Mouse (Mus musculus) embryonic fibroblast, embryonic 13.5 days (primary cell): Measurements from ENCODE around the gene Lrp6. TPM values are rescaled to one million over a fixed set of nuclear protein-coding genes. Genes with fewer than 3 reads are reported as not detected.

Experiments
- H3K27ac ChIP-seq: 2 replicates; pipeline ENCODE4 v1.5.1; 2012; ENCODE audit warnings: low read length, control low read depth, inconsistent platforms; ENCODE audit not compliant: insufficient read depth
- H3K4me1 ChIP-seq: 2 replicates; pipeline ENCODE4 v1.6.1; 2011; ENCODE audit warnings: low read length; ENCODE audit not compliant: control insufficient read depth, insufficient read depth
- H3K4me3 ChIP-seq: 2 replicates; pipeline ENCODE4 v1.5.1; 2011; ENCODE audit warnings: mild to moderate bottlenecking, control low read depth, low read length; ENCODE audit not compliant: insufficient read depth
- CTCF ChIP-seq: IDR thresholded peaks from 2 replicates; pipeline ENCODE4 v1.5.1; 2011; ENCODE audit warnings: mild to moderate bottlenecking, control low read depth, low read length, moderate library complexity, borderline replicate concordance; ENCODE audit not compliant: insufficient read depth
- POLR2A ChIP-seq: IDR thresholded peaks from 2 replicates; pipeline ENCODE4 v1.6.1; 2011; ENCODE audit warnings: low read depth, mild to moderate bottlenecking, control low read depth, low read length, moderate library complexity
- polyA plus RNA-seq: library from polyadenylated mRNA; stranded (reverse); fragments of >200 nt; gene quantifications from 2 replicates; pipeline ENCODE4 v1.2.4, GENCODE M21; 2011; ENCODE audit warnings: low read depth; ENCODE audit not compliant: missing spikeins, insufficient read length

Gene Lrp6
- polyA plus RNA-seq, 1 experiment = 88.3 TPM

DNA sequence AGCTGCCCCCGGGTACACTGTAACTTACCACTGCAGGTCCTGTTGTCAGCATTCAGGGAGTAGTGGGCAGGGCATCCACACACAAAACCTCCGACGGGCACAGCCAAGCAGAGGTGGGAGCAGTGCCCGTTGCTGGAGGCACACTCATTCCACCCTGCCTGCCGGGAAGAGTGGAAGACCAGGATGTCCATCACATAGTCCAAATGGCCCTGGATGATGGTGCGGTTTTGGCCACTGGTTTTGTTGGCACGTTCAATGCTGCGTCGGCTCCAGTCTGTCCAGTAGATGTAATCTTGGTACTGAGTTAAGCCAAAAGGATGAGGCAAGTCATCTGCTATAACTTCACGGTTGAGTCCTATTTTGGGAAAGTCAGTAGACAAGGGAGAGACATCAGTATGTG lies 87.3 kb downstream of the Lrp6 start:
- Histone ChIP-seq H3K4me1 (no peaks in the 10 kb centered on the region; the same call in 1 of the 2 replicates), H3K4me3 (no peak overlapping the region), H3K27ac (no peak overlapping the region)
- TF ChIP-seq CTCF (no peak), POLR2A (no peak)

DNA sequence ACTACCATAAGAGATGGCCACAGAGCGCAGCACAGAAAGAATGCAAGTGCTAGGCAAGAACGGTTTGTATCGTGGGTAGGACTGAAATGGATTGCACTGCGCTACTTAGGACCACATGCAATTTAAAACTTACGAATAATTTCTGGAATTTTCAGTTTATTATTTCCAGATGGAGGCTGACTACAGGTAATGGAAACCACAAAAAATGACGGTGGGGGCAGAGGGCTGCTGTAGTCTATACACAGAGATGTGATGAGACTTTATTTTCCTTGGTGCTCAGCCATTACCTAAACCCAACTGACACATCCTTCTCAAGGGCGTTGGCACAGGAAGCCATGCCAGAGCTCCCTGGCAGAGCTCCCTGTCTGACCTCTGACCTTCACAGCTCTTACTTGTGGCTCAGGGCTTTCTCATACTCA lies 93.6 kb downstream of the Lrp6 start:
- H3K27ac ChIP-seq = peak overlapping the region; percentile 80
- TF ChIP-seq CTCF (no peak), POLR2A (no peak; the same call in 1 of the 2 replicates)
- no peak overlapping the region for H3K4me3 ChIP-seq
- peaks cover 12% of the 10 kb centered on the region for H3K4me1 ChIP-seq

DNA sequence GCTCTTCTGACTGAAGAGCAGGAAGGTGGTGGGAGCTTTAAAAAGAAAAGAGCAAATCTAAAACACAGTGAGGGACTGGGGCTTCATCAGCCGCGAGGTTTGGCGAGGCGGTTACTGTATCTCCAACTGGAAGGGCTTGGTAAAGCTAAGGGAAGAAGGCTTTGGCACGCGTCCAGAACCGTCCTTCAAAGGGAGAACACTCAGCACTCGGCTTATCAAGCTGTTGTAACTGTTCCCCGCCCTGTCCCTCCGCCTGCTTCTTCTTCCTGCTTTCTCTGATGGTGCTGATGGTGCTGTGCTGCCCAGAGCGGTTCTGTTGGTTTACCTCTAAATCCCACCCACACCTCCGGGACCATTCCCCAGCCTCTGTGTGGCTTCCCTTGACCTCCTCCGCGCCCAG lies 95.9 kb downstream of the Lrp6 start:
- H3K4me1 ChIP-seq = peaks cover 12% of the 10 kb centered on the region
- H3K27ac ChIP-seq = no peak overlapping the region
- no peak for TF ChIP-seq POLR2A
- no peak for TF ChIP-seq CTCF
- no peak overlapping the region for H3K4me3 ChIP-seq

DNA sequence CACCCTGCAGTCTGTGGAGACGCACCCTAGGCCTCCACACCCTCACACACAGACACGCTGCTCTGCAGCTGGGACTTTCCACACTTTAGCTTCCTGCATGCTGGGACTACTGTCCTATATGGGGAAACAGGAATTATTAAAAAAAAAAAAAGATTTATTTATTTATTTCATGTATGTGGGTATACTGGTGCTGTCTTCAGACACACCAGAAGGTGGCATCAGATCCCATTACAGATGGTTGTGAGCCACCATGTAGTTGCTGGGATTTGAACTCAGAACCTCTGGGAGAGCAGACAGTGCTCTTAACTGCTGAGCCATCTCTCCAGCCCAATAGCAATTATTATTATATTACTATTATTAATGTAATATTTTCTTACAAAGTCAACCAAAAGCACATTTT lies 97.5 kb downstream of the Lrp6 start:
- TF ChIP-seq CTCF (no peak), POLR2A (no peak)
- Histone ChIP-seq H3K4me1 (peaks cover 12% of the 10 kb centered on the region), H3K4me3 (no peak overlapping the region), H3K27ac (no peak overlapping the region)

DNA sequence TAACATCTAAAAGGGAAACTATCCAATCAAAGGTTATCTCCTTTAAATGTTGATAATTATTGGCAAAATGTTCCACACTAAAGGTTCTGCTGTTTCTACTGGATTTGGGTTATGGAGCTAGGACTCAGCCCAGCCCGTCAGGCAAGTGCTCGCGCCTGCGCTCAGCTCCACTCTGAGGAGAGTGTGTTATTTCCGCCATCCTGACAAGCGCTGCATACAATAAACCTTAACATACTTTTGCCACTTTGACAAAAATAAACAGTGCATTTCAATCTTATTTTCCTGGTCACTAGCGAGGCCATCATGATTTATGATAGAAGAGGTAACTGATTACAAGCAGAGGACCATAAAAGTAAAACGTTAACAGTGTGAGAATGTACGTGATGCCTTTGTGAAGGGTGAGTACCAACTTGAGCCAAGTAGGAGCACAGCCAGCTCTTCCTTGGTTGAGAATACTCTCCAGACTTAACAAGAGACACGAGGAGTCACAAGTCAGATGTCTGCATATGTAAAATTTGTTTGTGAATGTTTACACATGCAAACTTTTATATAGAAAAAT lies 100.0 kb downstream of the Lrp6 start:
- Histone ChIP-seq H3K4me3 (no peak overlapping the region), H3K27ac (no peak overlapping the region), H3K4me1 (no peaks in the 10 kb centered on the region; the same call in 1 of the 2 replicates)
- TF ChIP-seq CTCF (no peak), POLR2A (no peak)

DNA sequence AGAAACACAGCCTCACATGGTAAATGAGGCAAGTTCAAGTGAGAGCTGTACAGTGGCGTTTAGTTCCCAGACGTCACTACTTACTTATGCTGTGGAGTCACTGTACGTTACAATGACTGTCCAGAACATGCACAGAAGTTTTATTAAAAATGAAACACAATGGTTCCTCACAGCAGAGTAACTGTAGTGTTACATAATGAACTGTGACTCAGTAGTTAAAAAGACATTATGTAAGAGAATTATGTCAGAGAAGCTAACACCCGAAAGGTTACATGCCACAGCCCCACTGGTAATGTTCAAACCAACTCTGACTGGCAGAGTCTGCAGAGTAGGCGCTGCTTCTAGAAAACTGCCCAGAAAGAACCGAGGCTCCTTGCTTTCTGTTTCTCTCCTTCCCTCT lies 105.6 kb downstream of the Lrp6 start:
- no peak overlapping the region for H3K4me3 ChIP-seq
- TF ChIP-seq CTCF (no peak), POLR2A (no peak)
- no peak overlapping the region for H3K27ac ChIP-seq
- H3K4me1 ChIP-seq = no peaks in the 10 kb centered on the region

DNA sequence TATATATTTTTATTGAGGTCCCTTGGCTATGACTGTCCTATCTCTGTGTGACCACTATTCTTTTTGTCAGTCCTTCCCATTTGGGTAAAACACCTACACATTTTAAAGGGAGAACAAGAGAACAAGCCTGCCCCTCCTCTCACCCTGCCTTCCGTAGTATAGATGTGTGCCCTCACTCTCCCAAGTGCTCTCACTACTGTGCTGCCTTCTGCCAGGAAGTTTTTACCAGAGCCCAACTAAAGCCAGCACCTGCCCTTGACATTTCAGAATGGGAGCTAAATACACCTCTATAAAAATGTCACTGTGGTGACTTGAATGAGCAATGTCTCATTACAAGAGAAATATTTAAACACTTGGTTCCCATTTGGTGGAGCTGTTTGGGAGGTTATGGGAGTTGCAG lies 108.4 kb downstream of the Lrp6 start:
- Histone ChIP-seq H3K4me3 (no peak overlapping the region), H3K4me1 (no peaks in the 10 kb centered on the region), H3K27ac (no peak overlapping the region)
- TF ChIP-seq POLR2A = no peak

DNA sequence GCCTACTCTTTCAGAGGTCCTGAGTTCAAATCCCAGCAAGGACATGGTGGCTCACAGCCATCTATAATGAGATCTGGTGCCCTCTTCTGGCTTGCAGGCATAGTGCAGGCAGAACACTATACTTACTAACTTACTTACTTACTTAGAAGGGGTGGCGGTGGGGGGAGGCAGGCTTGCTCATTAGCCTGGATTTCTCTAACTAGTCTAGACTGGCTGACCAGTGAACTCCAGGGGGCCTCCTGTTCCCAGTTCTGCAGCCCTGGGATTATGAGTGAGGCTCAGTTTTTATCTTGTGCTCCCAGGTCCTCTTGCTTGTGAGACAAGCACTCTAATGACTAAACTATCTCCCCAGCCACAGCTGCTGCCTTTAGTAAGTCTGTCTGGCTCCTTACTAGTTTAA lies 112.7 kb downstream of the Lrp6 start:
- Histone ChIP-seq H3K4me3 (no peak overlapping the region), H3K4me1 (0 out of 2 replicates have a peak, but pooled peaks cover 4% of the 10 kb centered on the region), H3K27ac (no peak overlapping the region)
- TF ChIP-seq POLR2A (no peak), CTCF (0 out of 2 replicates have a peak, but pooled peaks have one; percentile 19)

DNA sequence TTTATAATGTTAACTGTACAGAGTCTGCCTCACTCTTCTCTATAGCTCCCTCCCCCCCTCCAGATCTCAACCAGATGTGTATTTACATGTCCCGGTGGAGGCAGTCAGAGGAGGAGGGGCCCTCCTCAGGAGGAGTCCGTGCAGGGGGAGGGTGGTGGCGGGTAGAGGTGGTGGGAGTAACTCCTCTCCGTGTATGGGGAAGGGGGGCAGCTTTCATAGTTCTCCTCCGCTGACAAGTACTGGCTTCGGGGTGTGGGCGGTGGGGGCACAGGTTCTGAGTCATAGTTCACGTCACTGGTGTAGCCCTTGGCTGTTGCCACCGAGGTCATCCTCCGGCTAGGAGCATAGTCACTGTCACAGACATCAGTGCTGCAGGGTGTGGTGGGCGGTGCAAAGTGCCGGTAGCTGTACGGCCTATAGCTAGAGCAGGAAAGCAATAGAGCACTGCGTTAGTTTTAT lies 116.1 kb downstream of the Lrp6 start:
- Histone ChIP-seq H3K4me1 (0 out of 2 replicates have a peak, but pooled peaks cover 4% of the 10 kb centered on the region), H3K4me3 (no peak overlapping the region), H3K27ac (peak overlapping the region; percentile 32)
- no peak for TF ChIP-seq CTCF
- TF ChIP-seq POLR2A = no peak

DNA sequence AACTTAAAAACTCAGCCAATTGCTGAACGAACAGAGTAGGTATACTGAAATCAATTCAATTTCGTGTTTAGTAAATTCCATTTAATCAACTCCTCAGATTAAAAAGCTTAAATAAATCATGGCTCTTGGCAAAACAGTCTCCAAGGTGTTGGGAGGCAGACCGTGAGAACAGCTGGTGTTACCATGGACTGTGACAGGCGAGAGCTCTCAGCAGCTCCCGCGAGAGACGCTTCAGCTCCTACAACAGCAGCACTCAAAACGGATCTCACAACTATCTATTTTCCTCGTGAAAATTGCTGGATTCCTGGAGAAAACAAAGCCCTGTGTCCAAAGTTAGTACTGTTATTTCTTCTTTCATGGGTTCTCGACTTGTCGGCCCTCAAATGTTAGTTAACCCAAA lies 116.8 kb downstream of the Lrp6 start:
- H3K27ac ChIP-seq = peak overlapping the region; percentile 62
- H3K4me3 ChIP-seq = no peak overlapping the region
- TF ChIP-seq POLR2A (no peak), CTCF (no peak)

More for the DNA sequence above, 116.8 kb downstream of the Lrp6 start:
- 0 out of 2 replicates have a peak, but pooled peaks cover 4% of the 10 kb centered on the region for H3K4me1 ChIP-seq
